Mouse (Mus musculus): ENCODE measurements at regions not wholly inside any gene's neighbourhood (a gene's known extent, or its start where the extent isn't known, plus 50 kb on each side); places are given as distances from the start of the nearest gene placed in this dataset.

DNA sequence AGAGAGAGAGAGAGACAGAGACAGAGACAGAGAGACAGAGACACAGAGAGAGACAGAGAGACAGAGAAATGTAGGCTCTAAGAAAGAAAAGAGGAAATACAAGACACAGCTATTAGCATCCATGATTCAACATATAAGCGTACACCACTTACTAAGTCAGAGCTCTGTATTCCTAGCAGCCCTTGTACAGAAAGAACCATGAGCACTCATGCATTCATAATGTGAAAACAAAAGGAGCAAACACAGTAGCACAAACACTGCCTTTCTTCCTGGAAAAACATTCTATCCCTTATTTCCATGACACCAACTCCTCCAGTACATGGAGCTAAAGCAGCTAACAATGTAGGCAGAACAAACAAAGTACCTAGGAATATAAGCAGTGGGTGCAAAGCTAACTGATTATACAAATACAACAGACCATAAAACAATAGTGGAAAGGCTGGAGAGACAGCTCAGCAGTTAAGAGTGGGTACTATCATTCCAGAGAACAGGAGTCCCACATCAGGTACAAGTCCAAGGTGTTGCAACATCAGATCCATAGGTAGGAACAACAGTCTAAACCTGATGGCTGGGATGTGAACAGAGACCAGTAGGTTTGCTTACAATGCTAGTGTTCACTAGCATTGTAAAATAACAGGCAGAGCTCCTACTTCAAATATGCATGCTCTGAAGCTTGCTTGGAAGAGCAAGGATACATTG, 58.7 kb upstream of the Tbl1x start:
- no peaks in the 10 kb centered on the region for H3K4me1 ChIP-seq (ENCODE audit: insufficient read depth)
- no peak overlapping the region for H3K9ac ChIP-seq (replicated peaks)
- H3K9me3 ChIP-seq (ENCODE audit: low read length), result no peaks in the 10 kb centered on the region
- H3K27ac ChIP-seq (ENCODE audit: low read depth), result no peak overlapping the region
- no peak for ATAC-seq
- no peaks in the 10 kb centered on the region for H3K27me3 ChIP-seq (ENCODE audit: insufficient read depth, low read length)
- H3K36me3 ChIP-seq (replicated peaks; ENCODE audit: insufficient read depth, low read length), result no peaks in the 10 kb centered on the region
- no peak for DNase-seq
- 82% methylated on average over 1 of the region's 1 CpGs for WGBS (ENCODE audit: insufficient replicate concordance)
- TF ChIP-seq EP300 (IDR thresholded peaks at IDR 0.05; ENCODE audit: low read depth) (no peak), CTCF (IDR thresholded peaks at IDR 0.05; ENCODE audit: low read depth) (no peak)
- no peak overlapping the region for H3K4me2 ChIP-seq (ENCODE audit: low read depth, low read length)
- H3K4me3 ChIP-seq (ENCODE audit: low read depth, low read length), result no peak overlapping the region
